Mouse (Mus musculus): ENCODE data around the gene Apoa2. TPM values are rescaled to one million over a fixed set of nuclear protein-coding genes. Genes with fewer than 3 reads are reported as not detected.

The Apoa2 gene
- polyA plus RNA-seq, 1 experiment from 2014 or later, result 1.9 TPM

Other genes starting within 250 kb of the Apoa2 start
- 0.19 TPM in 1 of 2 replicates, not detected in the other for gene Fcgr2b, start 248.5 kb upstream of the Apoa2 start, polyA plus RNA-seq (2016; fragmentation: Nextera tagmentation; extraction: Ambion mirVana)
- gene Fcgr4, start 206.1 kb upstream of the Apoa2 start, polyA plus RNA-seq (2016; fragmentation: Nextera tagmentation; extraction: Ambion mirVana), result 0.11 TPM in 1 of 2 replicates, not detected in the other
- gene Fcgr3, start 160.1 kb upstream of the Apoa2 start, polyA plus RNA-seq (2016; fragmentation: Nextera tagmentation; extraction: Ambion mirVana), result 3.0 and 3.3 TPM in 2 replicates
- 1.0 and 1.1 TPM in 2 replicates for gene Cfap126, start 111.1 kb upstream of the Apoa2 start, polyA plus RNA-seq (2016; fragmentation: Nextera tagmentation; extraction: Ambion mirVana)
- gene Sdhc, start 74.5 kb upstream of the Apoa2 start, polyA plus RNA-seq (2016; fragmentation: Nextera tagmentation; extraction: Ambion mirVana), result 250 and 257 TPM in 2 replicates
- gene Mpz, start 74.3 kb upstream of the Apoa2 start, polyA plus RNA-seq (2016; fragmentation: Nextera tagmentation; extraction: Ambion mirVana), result 0.44 TPM in 1 of 2 replicates, not detected in the other
- 1.7 and 1.9 TPM in 2 replicates for gene Pcp4l1, start 28.8 kb upstream of the Apoa2 start, polyA plus RNA-seq (2016; fragmentation: Nextera tagmentation; extraction: Ambion mirVana)
- gene Nr1i3, start 11.1 kb upstream of the Apoa2 start, polyA plus RNA-seq (2016; fragmentation: Nextera tagmentation; extraction: Ambion mirVana), result 0.23 and 0.34 TPM in 2 replicates
- gene Tomm40l, start 2.5 kb upstream of the Apoa2 start, polyA plus RNA-seq (2016; fragmentation: Nextera tagmentation; extraction: Ambion mirVana), result 32.2 and 32.5 TPM in 2 replicates
- gene Fcer1g, start 9.3 kb downstream of the Apoa2 start, polyA plus RNA-seq (2016; fragmentation: Nextera tagmentation; extraction: Ambion mirVana), result 6.4 and 10.7 TPM in 2 replicates
- gene Adamts4, start 25.4 kb downstream of the Apoa2 start, polyA plus RNA-seq (2016; fragmentation: Nextera tagmentation; extraction: Ambion mirVana), result 7.3 and 10.5 TPM in 2 replicates
- 308 and 312 TPM in 2 replicates for gene Ndufs2, start 26.3 kb downstream of the Apoa2 start, polyA plus RNA-seq (2016; fragmentation: Nextera tagmentation; extraction: Ambion mirVana)
- 69.0 and 75.1 TPM in 2 replicates for gene B4galt3, start 45.3 kb downstream of the Apoa2 start, polyA plus RNA-seq (2016; fragmentation: Nextera tagmentation; extraction: Ambion mirVana)
- 48.4 and 62.3 TPM in 2 replicates for gene Ppox, start 56.1 kb downstream of the Apoa2 start, polyA plus RNA-seq (2016; fragmentation: Nextera tagmentation; extraction: Ambion mirVana)
- 107 and 125 TPM in 2 replicates for gene Usp21, start 62.9 kb downstream of the Apoa2 start, polyA plus RNA-seq (2016; fragmentation: Nextera tagmentation; extraction: Ambion mirVana)
- gene Ufc1, start 70.0 kb downstream of the Apoa2 start, polyA plus RNA-seq (2016; fragmentation: Nextera tagmentation; extraction: Ambion mirVana), result 99.6 and 101 TPM in 2 replicates
- gene Dedd, start 104.1 kb downstream of the Apoa2 start, polyA plus RNA-seq (2016; fragmentation: Nextera tagmentation; extraction: Ambion mirVana), result 44.3 and 50.5 TPM in 2 replicates
- gene Nit1, start 120.6 kb downstream of the Apoa2 start, polyA plus RNA-seq (2016; fragmentation: Nextera tagmentation; extraction: Ambion mirVana), result 32.8 and 36.3 TPM in 2 replicates
- 149 TPM in 2 replicates for gene Pfdn2, start 120.6 kb downstream of the Apoa2 start, polyA plus RNA-seq (2016; fragmentation: Nextera tagmentation; extraction: Ambion mirVana)
- 1.6 and 2.4 TPM in 2 replicates for gene Klhdc9, start 135.7 kb downstream of the Apoa2 start, polyA plus RNA-seq (2016; fragmentation: Nextera tagmentation; extraction: Ambion mirVana)
- 3.4 and 4.8 TPM in 2 replicates for gene Nectin4, start 145.0 kb downstream of the Apoa2 start, polyA plus RNA-seq (2016; fragmentation: Nextera tagmentation; extraction: Ambion mirVana)
- gene Arhgap30, start 163.9 kb downstream of the Apoa2 start, polyA plus RNA-seq (2016; fragmentation: Nextera tagmentation; extraction: Ambion mirVana), result 0.56 and 0.69 TPM in 2 replicates
- 119 and 127 TPM in 2 replicates for gene Usf1, start 186.3 kb downstream of the Apoa2 start, polyA plus RNA-seq (2016; fragmentation: Nextera tagmentation; extraction: Ambion mirVana)
- 6.2 and 7.5 TPM in 2 replicates for gene Tstd1, start 193.8 kb downstream of the Apoa2 start, polyA plus RNA-seq (2016; fragmentation: Nextera tagmentation; extraction: Ambion mirVana)
- gene F11r, start 212.5 kb downstream of the Apoa2 start, polyA plus RNA-seq (2016; fragmentation: Nextera tagmentation; extraction: Ambion mirVana), result 34.7 and 38.2 TPM in 2 replicates

Measured in limb, embryonic 10.5 days (tissue).